Mouse (Mus musculus): ENCODE data around the gene Colgalt1. TPM values are rescaled to one million over a fixed set of nuclear protein-coding genes. Genes with fewer than 3 reads are reported as not detected.

The Colgalt1 gene
- polyA plus RNA-seq, 1 experiment from 2014 or later = 117 TPM

DNA sequence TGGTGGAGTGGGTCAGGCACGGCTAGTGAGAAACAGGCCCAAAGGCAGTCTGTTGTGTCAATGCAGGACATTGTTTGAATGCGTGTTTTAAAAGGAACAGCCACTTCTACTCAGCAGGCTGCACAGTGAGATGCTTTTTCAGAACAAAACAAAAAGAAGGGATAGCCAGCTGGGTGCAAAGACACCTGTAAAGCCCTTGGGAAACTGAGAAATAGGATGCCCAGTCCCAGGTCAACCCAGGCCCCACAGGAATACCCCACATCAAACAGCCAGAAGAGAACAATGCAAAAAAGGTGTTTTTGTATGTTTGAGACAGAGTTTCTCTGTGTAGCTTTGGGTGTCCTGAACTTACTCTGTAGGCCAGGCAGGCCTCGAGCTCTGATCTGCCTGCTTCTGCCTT is 22.0 kb upstream of the Colgalt1 start:
- in situ Hi-C loops (cut with MboI; ENCODE audit: low pct_unique_long_range_greater_than_20kb) = no loop called here
- ATAC-seq (no peak), DNase-seq (ENCODE audit: low read depth, low spot score) (no peak)
- H3K27me3 ChIP-seq = no peaks in the 10 kb centered on the region
- TF ChIP-seq CTCF (IDR thresholded peaks at IDR 0.05) = no peak
- POLR2A ChIA-PET = interaction anchor here (1.0 kb wide), 1 partner anchor 9 kb away, joined by 5 read pairs; no protein-coding TSS in a partner anchor
- CTCF ChIA-PET = interaction anchor here (0.9 to 7.9 kb wide), 3 partner anchors 18 to 72 kb away, joined by 3 to 49 read pairs (median 3); partner anchors contain the start of gene Tmem221

DNA sequence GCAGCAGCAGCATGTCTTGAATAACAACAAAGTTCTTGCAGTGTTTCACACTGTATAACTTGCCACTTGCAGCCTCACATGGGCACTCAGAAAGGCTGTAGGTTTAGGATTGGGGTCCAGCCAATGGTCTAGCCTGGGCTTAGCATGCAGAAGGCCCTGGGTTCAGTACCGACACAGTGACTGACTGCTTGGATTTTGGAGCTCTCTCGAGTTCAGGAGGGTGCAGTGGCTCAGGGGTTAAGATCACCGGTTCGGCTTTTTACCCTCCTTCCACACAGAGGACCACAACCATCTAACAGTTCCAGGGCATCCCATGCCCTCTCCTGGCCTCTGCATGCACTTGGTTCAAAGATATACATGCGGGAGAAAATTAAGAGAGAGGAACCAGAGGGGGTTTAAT is 19.8 kb upstream of the Colgalt1 start:
- TF ChIP-seq CTCF (IDR thresholded peaks at IDR 0.05) = no peak
- H3K27me3 ChIP-seq = no peaks in the 10 kb centered on the region
- ATAC-seq (no peak), DNase-seq (ENCODE audit: low read depth, low spot score) (no peak)
- ChIA-PET CTCF (interaction anchor here (1.2 to 7.9 kb wide), 3 partner anchors 21 to 70 kb away, joined by 4 to 49 read pairs (median 5); partner anchors contain the start of gene Tmem221), POLR2A (interaction anchor here (0.7 to 3.0 kb wide), 6 partner anchors 16 to 32 kb away, joined by 3 to 12 read pairs (median 6); partner anchors contain the start of genes Slc27a1 and Tmem221)
- in situ Hi-C loops (cut with MboI; ENCODE audit: low pct_unique_long_range_greater_than_20kb) = no loop called here

DNA sequence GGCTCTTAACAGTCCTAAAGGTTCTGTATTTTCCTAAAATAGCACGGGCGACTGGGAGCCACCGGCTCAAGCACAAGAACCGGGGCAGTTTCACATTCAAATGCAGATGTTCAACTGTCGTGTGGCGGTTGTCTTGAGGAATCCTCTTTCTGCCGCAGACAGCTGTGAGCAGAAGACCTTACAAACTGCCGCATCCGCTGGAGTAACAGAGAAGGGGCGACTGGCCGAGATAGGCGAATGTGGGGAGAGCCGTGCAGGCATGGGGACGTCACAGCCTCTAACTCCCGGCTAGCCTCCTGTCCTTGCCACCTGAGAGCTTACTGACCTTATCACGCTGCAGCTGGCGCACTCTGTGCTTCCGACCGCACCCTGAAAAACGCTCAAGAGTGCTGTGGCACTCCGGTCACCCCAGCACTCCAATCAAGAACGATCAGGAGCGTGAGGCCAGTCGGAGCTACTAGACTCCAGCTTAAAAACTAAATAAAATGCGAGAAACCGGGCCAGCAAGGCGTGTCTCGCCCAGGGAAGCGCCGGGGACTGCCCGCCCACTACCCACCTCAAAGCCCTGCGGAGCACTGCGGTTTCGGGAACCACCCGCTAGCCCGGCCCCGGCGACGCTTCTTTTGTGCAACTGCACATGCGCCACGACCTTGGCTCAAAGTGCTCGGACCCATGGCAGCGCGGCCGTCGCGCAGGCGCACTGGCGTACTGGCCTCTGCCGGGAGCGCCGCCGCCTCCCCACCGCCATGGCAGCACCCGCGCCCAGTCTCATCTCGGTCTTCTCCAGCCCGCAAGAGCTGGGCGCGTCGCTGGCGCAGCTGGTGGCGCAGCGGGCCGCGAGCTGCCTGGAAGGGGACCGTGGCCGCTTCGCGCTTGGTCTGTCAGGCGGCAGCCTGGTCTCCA is 19.1 kb upstream of the Colgalt1 start, which contains the start of gene Pgls:
Gene Pgls, plus strand, starts transcription at position 706 of the 903 bp plus-strand sequence.
- H3K27me3 ChIP-seq = no peaks in the 10 kb centered on the region
- ATAC-seq (peak; percentile 79), DNase-seq (ENCODE audit: low read depth, low spot score) (no peak)
- ChIA-PET POLR2A (interaction anchor here (0.7 to 3.0 kb wide), 9 partner anchors 15 to 48 kb away, joined by 3 to 12 read pairs (median 6); partner anchors contain the start of genes Colgalt1, Slc27a1 and Tmem221), CTCF (interaction anchor here (1.2 to 7.9 kb wide), 3 partner anchors 22 to 69 kb away, joined by 4 to 49 read pairs (median 5); partner anchors contain the start of gene Tmem221)
- in situ Hi-C loops (cut with MboI; ENCODE audit: low pct_unique_long_range_greater_than_20kb) = no loop called here
- TF ChIP-seq CTCF (IDR thresholded peaks at IDR 0.05) = no peak

DNA sequence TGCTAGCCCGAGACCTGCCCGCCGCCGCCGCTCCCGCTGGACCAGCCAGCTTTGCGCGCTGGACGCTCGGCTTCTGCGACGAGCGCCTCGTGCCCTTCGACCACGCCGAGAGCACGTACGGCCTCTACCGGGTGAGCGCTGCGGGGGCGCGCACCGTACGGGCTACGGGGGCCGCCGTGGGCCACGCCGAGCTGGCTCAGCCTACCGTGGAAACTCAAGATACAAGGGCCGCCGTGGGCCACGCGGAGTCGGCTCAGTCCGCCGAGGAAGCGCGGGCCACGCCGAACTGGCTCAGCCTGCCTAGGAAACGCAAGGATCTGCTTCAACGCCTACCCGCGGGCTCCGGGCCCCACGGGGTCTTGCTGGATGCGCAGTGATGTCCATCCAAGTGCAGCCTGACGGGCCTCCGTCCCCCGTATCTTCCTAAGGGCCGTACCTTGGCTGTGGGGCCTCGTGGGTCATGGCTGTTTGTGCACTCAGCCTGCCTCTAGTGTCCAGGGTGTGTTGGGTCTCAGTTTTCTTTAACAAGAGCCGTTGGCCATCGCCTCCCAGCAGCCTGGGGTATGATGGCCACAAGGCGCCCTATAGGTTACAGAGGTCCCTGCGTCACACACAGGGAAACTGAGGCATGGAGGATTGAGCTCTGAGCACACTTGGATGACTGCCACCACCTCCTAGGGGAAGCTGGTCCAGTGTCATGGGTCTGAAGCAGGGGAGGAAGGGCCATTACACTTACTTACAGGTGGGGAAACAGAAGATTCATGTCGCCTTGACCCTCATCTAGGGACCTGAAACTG is 18.2 kb upstream of the Colgalt1 start:
- no peak for TF ChIP-seq CTCF (IDR thresholded peaks at IDR 0.05)
- ATAC-seq = peak; percentile 20
- in situ Hi-C loops (cut with MboI; ENCODE audit: low pct_unique_long_range_greater_than_20kb) = no loop called here
- CTCF ChIA-PET = interaction anchor here (1.0 to 7.9 kb wide), 4 partner anchors 16 to 68 kb away, joined by 3 to 49 read pairs (median 6); partner anchors contain the start of genes Slc27a1 and Tmem221
- H3K27me3 ChIP-seq = no peaks in the 10 kb centered on the region
- no peak for DNase-seq (ENCODE audit: low read depth, low spot score)
- POLR2A ChIA-PET = interaction anchor here (0.7 to 3.0 kb wide), 10 partner anchors 14 to 68 kb away, joined by 3 to 12 read pairs (median 6); partner anchors contain the start of genes Colgalt1, Slc27a1 and Tmem221

DNA sequence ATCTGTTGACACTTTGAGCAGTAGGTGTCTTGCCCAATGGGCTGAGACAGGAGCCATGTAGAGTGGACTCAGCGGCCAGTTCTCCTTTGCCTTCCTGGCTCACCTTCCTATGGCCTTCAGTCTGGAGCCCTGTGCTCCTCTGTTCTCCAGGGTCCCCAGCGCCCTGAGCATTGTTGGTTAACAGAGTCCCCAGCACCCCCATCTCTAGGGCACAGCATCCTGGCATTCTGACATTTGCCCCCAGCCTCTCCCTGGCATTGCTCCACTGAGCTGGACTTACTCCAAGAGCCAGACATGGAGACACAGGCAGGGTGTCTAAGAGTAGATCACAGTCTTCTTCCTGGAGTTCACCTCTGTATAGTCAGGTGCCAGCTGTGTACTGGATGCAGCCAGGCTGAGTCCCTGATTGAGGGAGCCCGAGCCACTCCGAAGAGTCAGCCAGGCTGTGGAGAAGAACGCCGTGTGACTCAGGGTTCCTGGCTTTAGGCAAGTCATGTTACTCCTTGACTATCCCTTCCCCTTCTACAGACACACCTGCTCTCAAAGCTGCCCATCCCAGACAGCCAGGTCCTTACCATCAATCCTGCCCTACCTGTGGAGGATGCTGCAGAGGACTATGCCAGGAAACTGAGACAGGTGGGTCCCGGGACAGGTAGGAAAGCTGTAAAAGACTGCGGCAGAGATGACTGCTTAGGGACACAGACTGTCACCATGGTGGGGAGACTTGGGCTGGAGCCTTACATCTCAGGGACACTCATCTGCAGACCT is 17.1 kb upstream of the Colgalt1 start:
- ChIA-PET CTCF (interaction anchor here (0.6 to 7.9 kb wide), 5 partner anchors 17 to 67 kb away, joined by 3 to 49 read pairs (median 3); partner anchors contain the start of genes Slc27a1 and Tmem221), POLR2A (interaction anchor here (0.8 to 3.4 kb wide), 6 partner anchors 16 to 67 kb away, joined by 3 to 15 read pairs (median 6); partner anchors contain the start of gene Slc27a1)
- no peaks in the 10 kb centered on the region for H3K27me3 ChIP-seq
- no peak for TF ChIP-seq CTCF (IDR thresholded peaks at IDR 0.05)
- no peak for DNase-seq (ENCODE audit: low read depth, low spot score)
- in situ Hi-C loops (cut with MboI; ENCODE audit: low pct_unique_long_range_greater_than_20kb) = no loop called here
- no peak for ATAC-seq

DNA sequence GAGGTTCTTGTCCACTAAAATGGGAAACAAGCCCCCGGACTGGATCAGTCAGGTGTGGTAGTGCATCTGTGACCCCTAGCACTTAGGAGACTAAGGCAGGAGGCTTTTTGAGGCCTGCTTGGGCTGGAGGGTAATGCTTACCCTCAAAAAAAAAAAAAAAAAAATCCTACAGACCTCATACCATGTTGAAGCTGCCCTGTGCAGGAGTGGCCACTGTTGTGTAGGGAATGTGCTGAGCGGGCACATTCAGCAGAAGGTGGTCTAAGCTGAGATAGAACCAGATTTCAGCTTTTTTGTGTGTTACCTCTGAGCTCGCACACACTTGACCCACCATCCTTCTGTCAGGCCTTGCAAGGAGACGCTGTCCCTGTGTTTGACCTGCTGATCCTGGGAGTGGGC is 16.5 kb upstream of the Colgalt1 start:
- no peaks in the 10 kb centered on the region for H3K27me3 ChIP-seq
- in situ Hi-C loops (cut with MboI; ENCODE audit: low pct_unique_long_range_greater_than_20kb) = no loop called here
- no peak for DNase-seq (ENCODE audit: low read depth, low spot score)
- ChIA-PET POLR2A (interaction anchor here (0.9 to 3.4 kb wide), 3 partner anchors 25 to 31 kb away, joined by 5 to 15 read pairs (median 12); partner anchors contain the start of gene Slc27a1), CTCF (interaction anchor here (0.6 to 7.9 kb wide), 3 partner anchors 16 to 59 kb away, joined by 3 to 49 read pairs (median 10); partner anchors contain the start of genes Colgalt1 and Tmem221)
- no peak for ATAC-seq
- TF ChIP-seq CTCF (IDR thresholded peaks at IDR 0.05) = no peak

DNA sequence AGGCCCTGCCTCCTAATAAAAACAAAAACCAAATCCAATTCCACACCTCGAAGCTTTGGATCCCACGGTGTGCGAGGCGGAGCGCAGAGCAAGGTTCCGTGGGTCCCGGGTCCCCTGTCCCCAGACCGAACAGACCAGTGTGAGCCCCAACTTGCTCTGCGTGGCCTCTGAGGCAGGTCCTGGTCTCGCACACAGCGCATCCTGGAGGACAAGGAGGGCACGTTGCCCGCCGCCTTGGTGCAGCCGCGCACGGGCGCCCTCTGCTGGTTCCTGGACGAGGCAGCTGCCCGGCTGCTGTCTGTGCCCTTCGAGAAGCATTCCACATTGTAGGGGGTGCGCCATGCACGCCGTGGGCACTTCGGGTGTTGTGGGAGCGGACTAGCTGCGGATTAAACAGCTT is 14.9 kb upstream of the Colgalt1 start:
- ChIA-PET CTCF (interaction anchor here (0.7 to 2.7 kb wide), 13 partner anchors 9 to 68 kb away, joined by 3 to 11 read pairs (median 5); partner anchors contain the start of genes Colgalt1, Slc27a1 and Tmem221), POLR2A (interaction anchor here (0.7 to 3.4 kb wide), 3 partner anchors 27 to 33 kb away, joined by 3 to 15 read pairs (median 12); partner anchors contain the start of gene Slc27a1)
- TF ChIP-seq CTCF (IDR thresholded peaks at IDR 0.05) = no peak
- H3K27me3 ChIP-seq = no peaks in the 10 kb centered on the region
- no peak for DNase-seq (ENCODE audit: low read depth, low spot score)
- ATAC-seq = peak; percentile 45
- in situ Hi-C loops (cut with MboI; ENCODE audit: low pct_unique_long_range_greater_than_20kb) = no loop called here

DNA sequence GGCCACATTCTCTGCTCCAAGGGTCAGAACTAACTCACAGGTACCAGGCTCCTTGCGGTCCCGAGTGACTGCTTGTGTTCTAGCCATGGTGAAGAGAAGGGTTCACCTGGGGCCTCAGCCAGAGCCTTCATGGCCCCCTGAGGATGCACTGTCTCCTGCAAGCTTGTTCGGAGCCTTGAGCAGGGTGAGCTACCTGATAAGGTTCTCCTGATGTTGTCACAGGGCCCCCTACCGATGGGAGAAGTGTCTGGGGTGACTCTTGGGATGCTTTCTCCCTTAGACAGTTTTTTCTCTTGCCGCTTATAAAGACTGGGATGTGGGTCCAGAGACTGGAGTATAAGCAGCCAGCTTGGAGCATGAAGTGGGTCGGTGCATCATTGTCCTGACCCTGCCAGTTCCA is 14.4 kb upstream of the Colgalt1 start:
- ChIA-PET POLR2A (interaction anchor here (0.7 to 3.4 kb wide), 3 partner anchors 27 to 33 kb away, joined by 3 to 15 read pairs (median 12); partner anchors contain the start of gene Slc27a1), CTCF (interaction anchor here (0.7 to 2.7 kb wide), 11 partner anchors 8 to 67 kb away, joined by 3 to 11 read pairs (median 5); partner anchors contain the start of genes Colgalt1, Slc27a1 and Tmem221)
- in situ Hi-C loops (cut with MboI; ENCODE audit: low pct_unique_long_range_greater_than_20kb) = no loop called here
- no peak for TF ChIP-seq CTCF (IDR thresholded peaks at IDR 0.05)
- no peaks in the 10 kb centered on the region for H3K27me3 ChIP-seq
- ATAC-seq (no peak), DNase-seq (ENCODE audit: low read depth, low spot score) (no peak)

DNA sequence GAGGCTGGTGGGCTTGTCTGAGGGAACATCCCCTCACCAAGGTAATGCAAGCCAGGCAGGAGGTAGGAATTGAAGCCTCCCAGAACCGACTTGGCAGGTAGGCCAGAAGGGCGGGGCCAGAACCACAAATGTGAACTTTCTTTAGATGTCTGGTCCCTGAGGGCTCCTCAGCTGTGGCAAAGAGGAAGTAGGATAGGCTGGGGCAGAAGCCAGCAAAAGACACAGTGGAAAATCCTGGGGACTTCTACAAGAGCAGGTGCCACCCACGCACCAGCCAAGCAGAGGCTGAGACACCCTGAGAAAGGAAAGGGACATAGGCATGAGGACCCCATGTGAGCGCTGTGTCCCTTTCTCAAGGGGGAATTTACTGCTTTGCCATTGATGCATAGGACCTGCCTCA is 14.0 kb upstream of the Colgalt1 start:
- in situ Hi-C loops (cut with MboI; ENCODE audit: low pct_unique_long_range_greater_than_20kb) = no loop called here
- ChIA-PET CTCF (interaction anchor here (0.9 to 2.7 kb wide), 7 partner anchors 10 to 64 kb away, joined by 5 to 11 read pairs (median 6); partner anchors contain the start of genes Colgalt1, Slc27a1 and Tmem221), POLR2A (no interaction called here)
- ATAC-seq (no peak), DNase-seq (ENCODE audit: low read depth, low spot score) (no peak)
- no peak for TF ChIP-seq CTCF (IDR thresholded peaks at IDR 0.05)
- no peaks in the 10 kb centered on the region for H3K27me3 ChIP-seq
